Mouse (Mus musculus): Measurements from ENCODE around the gene Ak3. TPM values are rescaled to one million over a fixed set of nuclear protein-coding genes. Genes with fewer than 3 reads are reported as not detected.

Ak3 gene
- polyA plus RNA-seq, 1 experiment from 2014 or later = 141 TPM

DNA sequence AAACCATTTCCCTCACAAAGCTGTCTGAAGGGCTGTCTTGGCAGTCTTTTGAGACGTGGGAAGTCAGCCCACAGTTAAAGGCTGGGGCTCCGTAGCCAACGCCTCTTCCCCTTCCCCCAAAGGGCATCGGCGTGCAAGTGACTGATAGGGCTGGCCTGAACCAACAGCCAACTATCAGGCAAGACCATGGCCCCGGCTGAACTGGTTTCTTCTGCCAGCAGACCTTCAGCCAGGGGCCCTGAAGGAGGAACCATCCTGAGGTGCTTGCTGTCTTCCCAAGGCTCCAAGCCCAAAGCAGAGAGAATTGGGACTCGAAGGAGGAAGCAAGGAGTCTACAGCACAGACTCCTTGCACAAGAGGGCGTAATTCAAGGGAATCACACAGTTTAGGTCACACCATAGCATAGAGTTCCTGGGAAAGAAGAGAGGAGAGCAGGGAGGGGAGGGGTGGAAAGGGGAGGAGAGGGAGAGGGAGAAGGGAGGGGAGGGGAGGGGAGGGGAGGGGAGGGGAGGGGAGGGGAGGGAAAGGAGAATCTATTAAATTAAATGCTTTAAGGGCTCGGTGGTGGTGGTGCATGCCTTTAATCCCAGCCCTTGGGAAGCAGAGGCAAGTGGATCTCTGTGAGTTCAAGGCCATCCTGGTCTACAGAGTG, 16.8 kb upstream of the Ak3 start:
- no peaks in the 10 kb centered on the region for H3K36me3 ChIP-seq (ENCODE audit: control insufficient read depth, insufficient read depth, low read length)
- H3K27ac ChIP-seq (replicated peaks) = peak overlapping the region; percentile 54
- H3K4me1 ChIP-seq (replicated peaks; ENCODE audit: control insufficient read depth, insufficient read depth) = no peaks in the 10 kb centered on the region
- H3K4me3 ChIP-seq (ENCODE audit: low read depth, low read length) = 0 out of 2 replicates have a peak overlapping the region, but pooled peaks have one; percentile 15
- peak; percentile 64 for DNase-seq (ENCODE audit: low spot score)
- ATAC-seq (ENCODE audit: low FRiP score, low TSS enrichment) = peak; percentile 67
- peak overlapping the region; percentile 41 for H3K4me2 ChIP-seq (replicated peaks; ENCODE audit: low read depth)
- no peaks in the 10 kb centered on the region for H3K27me3 ChIP-seq (ENCODE audit: control insufficient read depth, insufficient read depth, low read length)
- no peak overlapping the region for H3K9ac ChIP-seq (ENCODE audit: low read length)
- no peaks in the 10 kb centered on the region for H3K9me3 ChIP-seq (ENCODE audit: control insufficient read depth, low read length)
- TF ChIP-seq EP300 (optimal IDR thresholded peaks at IDR 0.05) = no peak
- peak; percentile 54 for TF ChIP-seq CTCF (IDR thresholded peaks at IDR 0.05; ENCODE audit: low read depth)
- 47% methylated on average over 9 of the region's 9 CpGs for WGBS

DNA sequence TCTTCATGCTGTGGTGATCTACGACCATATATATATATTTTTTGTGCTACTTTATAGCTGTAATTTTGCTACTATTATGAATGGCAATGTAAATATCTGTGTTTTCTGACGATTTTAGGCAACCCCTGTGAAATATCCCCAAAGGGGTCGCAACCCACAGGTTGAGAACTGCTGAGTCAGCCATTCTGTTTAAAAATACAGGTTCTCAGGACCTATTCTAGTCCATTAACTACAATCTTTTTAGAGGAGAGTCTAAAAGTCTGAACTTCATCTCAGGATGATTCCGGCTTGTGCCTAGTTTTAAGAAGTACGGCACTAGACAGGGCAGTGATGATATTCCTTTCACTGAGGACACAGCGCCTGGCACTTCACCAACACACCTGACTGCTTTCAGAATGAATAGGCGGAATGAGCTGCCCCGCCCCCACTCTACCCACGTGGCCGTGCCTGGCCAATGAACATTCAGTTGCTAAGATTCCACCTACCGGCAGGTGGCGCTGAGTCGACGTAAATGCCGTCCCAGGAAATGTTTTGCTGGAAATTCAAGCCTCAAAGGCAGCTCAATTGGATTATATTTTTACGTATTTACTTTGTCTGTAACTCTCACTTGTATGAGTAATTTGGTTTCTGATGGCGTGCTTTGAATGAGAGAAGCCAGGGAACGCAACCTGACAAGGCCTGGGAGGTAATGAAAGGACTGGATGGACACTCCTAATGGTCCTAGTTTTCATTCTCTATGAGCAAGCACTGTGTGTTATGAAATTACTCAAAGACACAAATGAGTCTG, 16.0 kb upstream of the Ak3 start:
- Histone ChIP-seq H3K9me3 (ENCODE audit: control insufficient read depth, low read length) (no peaks in the 10 kb centered on the region), H3K4me1 (replicated peaks; ENCODE audit: control insufficient read depth, insufficient read depth) (no peaks in the 10 kb centered on the region), H3K9ac (ENCODE audit: low read length) (0 out of 2 replicates have a peak overlapping the region, but pooled peaks have one; percentile 31), H3K4me3 (ENCODE audit: low read depth, low read length) (peak overlapping the region; percentile 15; the same call in 1 of the 2 replicates), H3K27ac (replicated peaks) (peak overlapping the region; percentile 54), H3K27me3 (ENCODE audit: control insufficient read depth, insufficient read depth, low read length) (no peaks in the 10 kb centered on the region), H3K4me2 (replicated peaks; ENCODE audit: low read depth) (peak overlapping the region; percentile 41), H3K36me3 (ENCODE audit: control insufficient read depth, insufficient read depth, low read length) (no peaks in the 10 kb centered on the region)
- ATAC-seq (ENCODE audit: low FRiP score, low TSS enrichment) (peak; percentile 72), DNase-seq (ENCODE audit: low spot score) (peak; percentile 98)
- 13% methylated on average over 18 of the region's 18 CpGs for WGBS
- TF ChIP-seq CTCF (IDR thresholded peaks at IDR 0.05; ENCODE audit: low read depth) (peak; percentile 99), EP300 (optimal IDR thresholded peaks at IDR 0.05) (no peak)

DNA sequence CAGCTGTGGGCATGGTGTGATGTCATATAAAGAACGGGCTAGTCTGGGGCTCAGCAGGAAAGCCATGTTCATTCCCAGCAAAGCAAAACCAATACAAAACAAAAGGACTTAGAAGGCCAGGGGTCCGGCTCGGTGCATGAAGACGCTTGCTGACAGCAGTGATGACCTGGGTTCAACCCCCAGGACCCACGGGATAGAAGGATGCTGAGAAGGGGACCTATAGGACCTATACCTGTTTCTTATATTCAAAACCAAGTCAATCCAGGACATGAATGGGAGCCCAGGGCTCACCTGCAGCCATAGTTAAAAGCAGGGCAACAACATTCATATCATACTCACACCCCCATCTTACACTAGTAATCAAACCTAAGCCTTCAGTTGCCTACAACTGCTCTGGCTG, 15.2 kb upstream of the Ak3 start:
- Histone ChIP-seq H3K27ac (replicated peaks) (no peak overlapping the region), H3K4me1 (replicated peaks; ENCODE audit: control insufficient read depth, insufficient read depth) (no peaks in the 10 kb centered on the region), H3K36me3 (ENCODE audit: control insufficient read depth, insufficient read depth, low read length) (no peaks in the 10 kb centered on the region), H3K4me3 (ENCODE audit: low read depth, low read length) (no peak overlapping the region), H3K9me3 (ENCODE audit: control insufficient read depth, low read length) (no peaks in the 10 kb centered on the region), H3K4me2 (replicated peaks; ENCODE audit: low read depth) (no peak overlapping the region), H3K27me3 (ENCODE audit: control insufficient read depth, insufficient read depth, low read length) (no peaks in the 10 kb centered on the region), H3K9ac (ENCODE audit: low read length) (no peak overlapping the region)
- no peak for TF ChIP-seq CTCF (IDR thresholded peaks at IDR 0.05; ENCODE audit: low read depth)
- no peak for TF ChIP-seq EP300 (optimal IDR thresholded peaks at IDR 0.05)
- 88% methylated on average over 5 of the region's 5 CpGs for WGBS
- DNase-seq (ENCODE audit: low spot score) (no peak), ATAC-seq (ENCODE audit: low FRiP score, low TSS enrichment) (no peak)

DNA sequence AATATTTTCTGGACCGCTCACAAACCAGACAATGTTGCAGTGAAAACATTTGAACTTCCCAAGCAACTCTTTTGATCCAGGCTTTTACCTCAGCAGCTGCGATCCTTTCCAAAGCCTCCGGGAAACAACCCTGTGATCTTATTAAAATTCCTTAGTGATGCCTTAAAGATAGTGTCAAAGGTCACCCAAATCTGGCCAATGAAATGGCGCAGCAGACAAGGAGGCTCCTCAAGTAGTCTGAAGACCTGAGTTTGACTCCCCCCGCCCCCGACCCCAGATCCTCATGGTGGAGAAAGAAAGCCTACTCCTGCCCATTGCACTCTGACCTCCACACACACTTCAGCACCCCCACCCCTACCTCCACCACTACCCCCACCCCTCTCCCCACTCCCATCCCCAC, 12.5 kb upstream of the Ak3 start:
- no peak overlapping the region for H3K4me3 ChIP-seq (ENCODE audit: low read depth, low read length)
- no peaks in the 10 kb centered on the region for H3K9me3 ChIP-seq (ENCODE audit: control insufficient read depth, low read length)
- no peak overlapping the region for H3K4me2 ChIP-seq (replicated peaks; ENCODE audit: low read depth)
- no peaks in the 10 kb centered on the region for H3K36me3 ChIP-seq (ENCODE audit: control insufficient read depth, insufficient read depth, low read length)
- no peaks in the 10 kb centered on the region for H3K27me3 ChIP-seq (ENCODE audit: control insufficient read depth, insufficient read depth, low read length)
- WGBS = 20% methylated on average over 6 of the region's 6 CpGs
- H3K4me1 ChIP-seq (replicated peaks; ENCODE audit: control insufficient read depth, insufficient read depth) = no peaks in the 10 kb centered on the region
- peak; percentile 12 for DNase-seq (ENCODE audit: low spot score)
- TF ChIP-seq CTCF (IDR thresholded peaks at IDR 0.05; ENCODE audit: low read depth) (no peak), EP300 (optimal IDR thresholded peaks at IDR 0.05) (no peak)
- H3K9ac ChIP-seq (ENCODE audit: low read length) = no peak overlapping the region
- no peak overlapping the region for H3K27ac ChIP-seq (replicated peaks)
- ATAC-seq (ENCODE audit: low FRiP score, low TSS enrichment) = no peak

DNA sequence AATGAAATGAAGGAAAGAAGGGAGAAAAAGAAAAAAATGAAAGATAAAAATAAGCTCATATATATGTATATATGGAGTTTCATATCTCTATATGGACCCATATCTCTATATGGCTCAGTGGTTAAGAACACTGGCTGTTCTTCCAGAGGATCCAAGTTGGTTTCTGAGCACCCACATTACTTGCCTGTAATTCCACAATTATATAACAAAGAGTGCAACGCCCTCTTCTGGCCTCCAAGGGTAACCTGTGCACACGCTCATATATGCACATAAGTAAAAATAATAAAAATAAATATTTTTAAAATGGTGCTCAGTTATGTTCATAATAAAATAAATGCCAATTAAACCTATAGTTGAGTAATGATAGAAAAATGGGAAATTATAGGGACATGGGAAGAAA, 11.9 kb upstream of the Ak3 start:
- no peak for ATAC-seq (ENCODE audit: low FRiP score, low TSS enrichment)
- 84% methylated on average over 2 of the region's 2 CpGs for WGBS
- no peak for DNase-seq (ENCODE audit: low spot score)

DNA sequence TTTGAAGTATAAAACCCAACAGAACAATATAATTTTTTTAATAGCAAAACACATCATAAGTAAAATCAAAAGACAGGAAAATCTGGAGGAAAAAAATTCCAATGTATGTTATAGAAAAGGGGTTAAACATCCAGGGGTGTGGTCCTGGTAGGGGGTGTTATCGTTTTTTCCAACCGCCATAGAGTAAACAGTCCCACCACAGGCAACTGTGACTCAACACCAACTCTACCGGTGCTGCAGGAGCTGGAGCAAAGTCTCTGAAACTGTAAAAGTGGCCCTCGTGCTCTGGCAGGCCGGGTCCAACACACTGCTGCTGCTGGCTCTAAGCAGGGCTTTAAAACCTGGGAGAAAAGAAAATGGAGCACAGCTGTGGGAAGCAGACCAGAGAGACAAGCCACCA, 11.0 kb upstream of the Ak3 start:
- Histone ChIP-seq H3K27me3 (ENCODE audit: control insufficient read depth, insufficient read depth, low read length) (no peaks in the 10 kb centered on the region), H3K4me3 (ENCODE audit: low read depth, low read length) (no peak overlapping the region), H3K9me3 (ENCODE audit: control insufficient read depth, low read length) (no peaks in the 10 kb centered on the region), H3K9ac (ENCODE audit: low read length) (no peak overlapping the region), H3K4me1 (replicated peaks; ENCODE audit: control insufficient read depth, insufficient read depth) (no peaks in the 10 kb centered on the region), H3K27ac (replicated peaks) (no peak overlapping the region), H3K36me3 (ENCODE audit: control insufficient read depth, insufficient read depth, low read length) (no peaks in the 10 kb centered on the region), H3K4me2 (replicated peaks; ENCODE audit: low read depth) (no peak overlapping the region)
- DNase-seq (ENCODE audit: low spot score) = no peak
- 42% methylated on average over 5 of the region's 5 CpGs for WGBS
- no peak for TF ChIP-seq EP300 (optimal IDR thresholded peaks at IDR 0.05)
- TF ChIP-seq CTCF (IDR thresholded peaks at IDR 0.05; ENCODE audit: low read depth) = no peak
- ATAC-seq (ENCODE audit: low FRiP score, low TSS enrichment) = no peak

More for the DNA sequence above, 11.9 kb upstream of the Ak3 start:
- Histone ChIP-seq H3K4me3 (ENCODE audit: low read depth, low read length) (no peak overlapping the region), H3K27ac (replicated peaks) (no peak overlapping the region), H3K4me1 (replicated peaks; ENCODE audit: control insufficient read depth, insufficient read depth) (no peaks in the 10 kb centered on the region), H3K27me3 (ENCODE audit: control insufficient read depth, insufficient read depth, low read length) (no peaks in the 10 kb centered on the region), H3K9me3 (ENCODE audit: control insufficient read depth, low read length) (no peaks in the 10 kb centered on the region), H3K4me2 (replicated peaks; ENCODE audit: low read depth) (no peak overlapping the region), H3K9ac (ENCODE audit: low read length) (no peak overlapping the region), H3K36me3 (ENCODE audit: control insufficient read depth, insufficient read depth, low read length) (no peaks in the 10 kb centered on the region)
- TF ChIP-seq CTCF (IDR thresholded peaks at IDR 0.05; ENCODE audit: low read depth) = peak; percentile 50
- no peak for TF ChIP-seq EP300 (optimal IDR thresholded peaks at IDR 0.05)
